Mouse (Mus musculus): Measurements from ENCODE around the gene Myh2.

The Myh2 gene

GRCm38 (mm10) chr11:67170727-67171126 is at the start of gene Myh2:
Gene Myh2 (plus strand): TSS chr11:67171027.
- DNase-seq (ENCODE audit: low spot score), result no peak

DNA sequence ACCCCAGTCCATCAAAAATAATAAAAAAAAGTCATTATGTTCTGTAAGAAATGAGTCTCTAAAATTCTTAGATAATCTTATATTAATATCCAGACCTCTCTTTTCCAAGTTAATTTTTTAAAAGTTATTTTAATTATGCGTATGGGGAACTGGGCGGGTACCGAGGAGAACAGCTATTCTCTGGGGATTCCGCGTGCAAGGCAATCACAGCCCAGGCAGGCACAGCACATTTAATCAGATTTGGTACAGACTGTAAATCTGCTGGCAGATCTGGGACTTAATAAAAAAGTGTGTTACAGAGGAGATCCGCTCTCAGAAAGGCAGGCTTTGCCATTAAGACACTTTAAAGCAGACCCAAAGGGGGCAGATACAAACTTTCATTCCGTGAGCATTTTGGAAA is 45.9 kb upstream of the Myh2 start:
- DNase-seq (ENCODE audit: low spot score), result no peak

GRCm38 (mm10) chr11:67125361-67125760 is 45.5 kb upstream of the Myh2 start:
- no peak for DNase-seq (ENCODE audit: low spot score)

DNA sequence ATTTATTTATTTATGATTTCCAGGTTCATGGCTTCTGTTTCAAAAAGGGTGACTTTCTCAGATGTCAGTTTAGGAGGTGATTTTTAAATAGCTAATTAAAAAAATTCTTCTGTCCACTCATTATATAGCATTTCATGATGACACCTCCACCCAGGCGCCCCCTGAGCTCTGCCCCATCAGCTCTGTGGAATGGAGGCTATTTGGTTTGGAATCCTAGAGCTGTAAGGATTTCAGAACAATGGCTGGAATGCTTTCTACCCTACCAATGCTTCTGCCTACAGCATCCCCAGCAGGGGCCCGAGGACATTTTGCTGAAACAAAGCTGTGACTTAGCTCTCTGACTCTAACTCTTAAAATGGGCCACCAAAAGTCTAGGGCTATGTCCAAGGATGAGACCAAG is 37.3 kb upstream of the Myh2 start:
- no peak for DNase-seq (ENCODE audit: low spot score)

GRCm38 (mm10) chr11:67134654-67135053 is 36.2 kb upstream of the Myh2 start:
- no peak for DNase-seq (ENCODE audit: low spot score)

DNA sequence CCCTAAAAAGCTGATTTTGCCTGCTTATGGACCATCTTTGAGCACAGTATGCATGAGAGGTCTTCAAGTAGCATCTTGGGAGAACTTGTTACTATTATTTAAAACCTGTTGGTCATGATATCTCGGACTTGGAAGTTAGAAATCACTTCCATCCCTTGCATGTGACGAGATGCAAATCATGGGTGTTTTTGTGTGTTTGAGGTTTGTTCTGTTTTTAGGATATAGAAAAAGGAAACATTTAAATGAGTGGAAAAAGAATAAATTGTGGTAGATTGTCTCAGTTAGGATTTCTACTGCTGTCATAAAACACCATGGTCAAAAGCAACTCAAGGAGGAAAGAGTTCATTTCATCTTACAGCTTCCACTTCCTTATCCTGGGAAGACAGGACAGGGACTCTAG is 35.3 kb upstream of the Myh2 start:
- no peak for DNase-seq (ENCODE audit: low spot score)

DNA sequence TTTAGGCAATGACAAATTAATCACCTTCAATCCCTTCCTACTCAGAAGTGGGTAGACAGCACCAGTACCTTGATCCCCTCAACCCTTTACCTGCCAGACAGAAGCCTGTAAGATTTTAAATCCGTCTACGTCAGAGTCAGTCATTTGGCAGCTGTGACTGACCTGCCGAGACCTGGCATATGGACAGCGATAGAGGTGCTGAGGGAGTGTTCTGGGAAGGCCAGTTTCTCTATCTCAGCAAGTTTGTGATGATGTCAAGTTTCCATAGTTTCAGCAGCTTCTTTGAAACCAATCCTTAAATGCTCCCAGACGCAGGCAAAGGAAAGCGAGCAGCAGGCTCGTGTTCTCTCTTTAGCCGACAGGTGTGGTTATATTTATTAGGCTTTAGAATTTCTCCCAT is 31.3 kb upstream of the Myh2 start:
- DNase-seq (ENCODE audit: low spot score), result no peak

GRCm38 (mm10) chr11:67140175-67140574 is 30.7 kb upstream of the Myh2 start:
- no peak for DNase-seq (ENCODE audit: low spot score)

GRCm38 (mm10) chr11:67141031-67141430 is 29.8 kb upstream of the Myh2 start:
- no peak for DNase-seq (ENCODE audit: low spot score)

DNA sequence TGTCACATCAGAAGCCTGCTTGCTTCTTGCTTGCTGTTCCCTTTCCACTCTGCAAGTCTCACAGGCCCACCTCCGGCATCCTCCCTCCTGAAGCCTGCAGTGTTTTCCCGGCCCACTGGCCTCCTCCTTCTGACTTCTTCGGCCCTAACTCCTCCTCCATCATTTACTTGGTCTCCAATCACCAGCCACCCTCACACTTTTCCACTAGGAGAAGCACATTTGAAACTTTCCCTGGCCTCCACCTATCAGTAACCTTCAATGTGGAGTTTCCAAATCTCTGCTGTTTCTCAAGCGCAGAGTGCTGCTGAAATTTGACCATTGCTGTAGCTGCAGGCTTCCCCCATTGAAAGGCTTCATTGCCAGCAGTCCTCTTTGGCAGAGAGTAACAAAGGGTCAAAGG is 28.8 kb upstream of the Myh2 start:
- DNase-seq (ENCODE audit: low spot score), result no peak

DNA sequence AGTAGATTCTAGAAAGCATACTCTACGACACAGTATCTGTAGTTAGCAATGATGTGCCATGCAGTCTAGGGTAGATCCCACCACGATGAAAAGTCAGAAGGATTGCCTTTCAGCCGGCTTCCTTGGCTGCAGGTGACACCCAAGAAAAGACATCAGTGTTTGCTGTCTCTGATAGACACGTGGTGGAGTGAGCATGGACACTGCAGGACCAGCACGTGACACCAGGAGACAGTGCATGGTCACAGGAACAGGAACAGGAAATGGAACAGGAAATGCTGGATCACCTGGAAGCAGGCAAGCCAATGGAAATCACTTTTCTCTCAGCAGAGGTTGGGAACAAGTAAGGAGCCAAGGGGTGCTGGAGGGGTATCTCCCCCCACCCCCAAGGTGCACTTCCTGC is 27.8 kb upstream of the Myh2 start:
- no peak for DNase-seq (ENCODE audit: low spot score)

GRCm38 (mm10) chr11:67143863-67144498 is 26.8 kb upstream of the Myh2 start:
- no peak for DNase-seq (ENCODE audit: low spot score)

GRCm38 (mm10) chr11:67144559-67145265 is 26.1 kb upstream of the Myh2 start:
- no peak for DNase-seq (ENCODE audit: low spot score)

- no peak for DNase-seq (ENCODE audit: low spot score)
Observed at GRCm38 (mm10) chr11:67145482-67146408, 25.1 kb upstream of the Myh2 start.

DNA sequence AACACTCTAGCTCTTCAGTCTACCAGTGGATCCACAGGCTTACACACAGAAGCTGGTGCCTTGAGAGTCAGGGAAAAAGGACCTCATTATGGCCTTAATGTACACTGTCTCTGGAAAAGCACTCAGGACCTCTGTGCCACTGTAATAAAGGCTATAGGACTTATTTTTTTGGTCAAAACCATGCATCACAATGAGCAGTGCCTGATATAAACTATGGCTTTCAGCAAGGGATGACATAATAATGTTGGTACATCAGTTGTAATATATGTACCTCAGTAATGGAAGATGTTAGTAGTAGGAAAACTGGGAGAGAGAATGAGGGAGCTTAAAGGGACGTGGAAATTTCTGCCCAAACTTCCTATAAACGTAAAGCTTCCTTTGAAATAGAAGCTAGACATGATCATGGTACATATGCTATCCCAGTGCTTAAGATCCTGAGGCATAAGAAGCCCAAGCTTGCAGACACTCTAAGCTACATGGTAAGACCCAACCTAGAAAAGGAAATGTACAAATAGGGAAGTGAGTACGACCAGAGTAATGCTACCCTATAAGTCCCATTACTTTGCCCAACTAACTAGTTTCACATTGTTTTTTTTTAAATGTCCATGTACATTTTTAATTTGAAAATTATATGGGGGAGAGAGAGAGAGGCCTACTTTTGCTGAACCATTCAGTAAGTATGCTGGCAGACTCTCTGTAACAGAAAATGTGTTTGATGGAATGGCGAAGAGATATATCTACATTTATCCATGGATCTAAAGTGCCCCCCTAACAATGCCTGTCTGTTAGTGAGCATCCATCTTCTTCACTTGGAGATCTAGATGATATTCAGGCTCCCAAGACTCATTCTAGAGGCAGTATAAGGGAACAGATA is 24.2 kb upstream of the Myh2 start:
- no peak for DNase-seq (ENCODE audit: low spot score)

- DNase-seq (ENCODE audit: low spot score), result no peak
Observed at GRCm38 (mm10) chr11:67147283-67147921, 23.4 kb upstream of the Myh2 start.

DNA sequence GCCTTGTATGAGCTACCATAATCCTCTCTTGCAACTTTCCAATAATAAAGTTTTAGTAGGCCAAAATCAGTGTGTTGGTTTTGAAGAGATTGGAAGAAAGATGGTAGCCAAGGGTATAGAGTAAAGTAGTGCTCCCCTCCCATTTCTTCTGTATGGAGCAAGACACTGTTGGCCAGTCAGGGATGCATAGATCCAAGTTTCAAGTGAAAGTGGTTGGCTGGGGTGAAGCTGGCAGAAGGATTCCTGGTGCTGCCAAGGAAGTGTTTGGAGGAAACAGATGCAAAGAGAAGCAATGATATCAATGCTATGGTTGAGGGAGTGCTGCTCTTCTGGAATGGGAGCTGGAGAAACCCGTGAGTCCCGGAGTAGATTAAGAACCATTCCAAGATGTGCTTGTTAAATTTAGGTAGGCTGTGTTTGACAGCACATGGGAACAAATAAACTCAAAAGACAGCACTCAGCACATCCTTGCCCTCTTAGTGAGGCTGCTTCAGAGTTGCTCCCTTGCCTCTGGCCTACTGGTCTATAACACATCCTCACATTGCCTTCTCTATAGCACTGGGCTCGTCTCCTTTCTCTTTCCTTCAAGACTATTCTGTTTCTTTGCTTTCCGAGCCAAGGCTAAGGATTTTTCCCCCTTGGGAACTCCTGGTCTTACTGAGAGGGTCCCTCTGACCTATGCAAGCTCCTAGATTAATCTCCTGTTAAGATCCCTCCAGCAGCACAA is 22.4 kb upstream of the Myh2 start:
- DNase-seq (ENCODE audit: low spot score), result no peak

DNA sequence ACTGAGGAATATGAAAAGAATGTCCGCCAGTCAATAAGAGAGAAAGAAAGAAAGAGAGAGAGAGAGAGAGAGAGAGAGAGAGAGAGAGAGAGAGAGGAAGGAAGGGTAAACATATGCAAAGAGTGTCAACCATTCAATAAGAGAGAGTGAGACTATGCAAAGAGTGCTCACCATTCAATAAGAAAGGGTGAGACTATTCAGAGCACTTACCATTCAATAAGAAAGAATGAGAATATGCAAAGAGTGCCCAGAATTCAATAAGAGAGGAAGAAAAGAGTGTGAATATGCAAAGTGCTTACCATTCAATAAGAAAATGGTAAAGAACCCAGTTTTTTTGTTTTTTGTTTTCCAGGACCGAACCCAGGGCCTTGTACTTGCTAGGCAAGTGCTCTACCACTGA is 20.6 kb upstream of the Myh2 start:
- no peak for DNase-seq (ENCODE audit: low spot score)

DNA sequence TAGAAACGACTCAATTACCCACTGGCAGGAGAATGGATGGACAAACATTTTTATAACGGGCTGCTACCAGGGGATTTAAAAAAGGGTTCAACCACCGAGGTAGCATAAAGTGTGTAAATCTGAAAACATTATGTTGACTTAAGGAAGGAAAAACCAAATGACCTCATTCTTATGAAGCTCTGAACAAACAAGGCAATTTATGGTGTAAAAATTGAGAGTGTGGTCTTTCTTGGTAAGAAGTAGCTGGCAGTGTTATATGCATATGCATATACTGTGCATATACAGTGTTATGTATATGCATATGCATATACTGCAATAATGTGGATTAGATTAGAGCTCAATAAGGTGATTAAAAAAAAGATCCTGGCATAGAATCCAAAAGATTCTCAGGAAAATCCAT is 19.7 kb upstream of the Myh2 start:
- no peak for DNase-seq (ENCODE audit: low spot score)

Measured in T-cell, adult 2 months (primary cell).